Mouse (Mus musculus) small intestine, adult 2 months (tissue): ENCODE measurements around the gene Cd19.

Source experiments
- CTCF ChIP-seq: fragments of 200-500 bp; IDR thresholded peaks from 2 replicates; pipeline ENCODE4 v1.5.1; 2012; ENCODE audit warnings: low read depth, mild to moderate bottlenecking, control low read depth, inconsistent platforms, low read length, moderate library complexity, mixed read lengths; ENCODE audit not compliant: insufficient replicate concordance, insufficient read length; ENCODE audit errors: extremely low read depth
- POLR2A ChIP-seq: fragments of 200-500 bp; IDR thresholded peaks from 2 replicates; pipeline ENCODE4 v1.6.1; 2012; ENCODE audit warnings: low read depth, mild to moderate bottlenecking, control low read depth, inconsistent platforms, low read length, moderate library complexity

DNA sequence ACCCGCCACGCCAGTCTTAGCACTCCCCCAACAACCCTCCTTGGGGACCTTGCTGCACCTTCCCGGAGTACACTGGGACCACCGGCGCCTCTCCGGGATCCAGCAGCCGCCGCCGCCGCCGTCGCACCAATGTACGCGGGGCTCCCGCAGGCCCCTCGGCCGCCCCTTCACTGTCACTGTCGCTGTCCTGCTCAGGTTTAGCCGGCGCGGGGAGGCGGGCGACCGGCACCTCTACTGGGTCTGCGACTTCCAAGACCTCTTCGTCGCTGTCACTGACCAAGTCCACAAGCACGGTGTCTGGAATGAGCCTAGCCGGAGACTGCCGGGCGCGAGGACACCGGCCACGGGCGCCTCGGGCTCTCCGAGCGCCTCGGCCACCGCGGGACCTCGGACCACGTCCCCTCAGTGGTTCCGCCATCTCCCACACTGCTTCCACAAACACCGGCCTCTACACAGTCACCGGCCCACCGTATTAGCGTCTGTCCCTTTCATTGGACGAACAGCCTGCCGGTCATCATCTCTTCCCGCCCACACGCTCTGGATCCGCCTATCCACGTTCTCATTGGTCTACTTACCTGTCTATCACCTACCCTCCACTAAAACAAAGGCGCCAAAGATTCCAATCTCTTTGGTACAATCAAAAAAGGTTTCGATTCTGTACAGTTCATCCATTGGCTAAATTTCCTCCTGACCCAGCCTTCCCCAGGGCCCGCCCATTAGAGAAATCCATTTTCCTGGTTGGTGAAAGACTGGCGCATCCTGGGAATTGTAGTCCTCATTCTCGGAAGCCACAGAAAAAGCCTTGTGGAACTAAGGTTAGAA, 18.2 kb downstream of the Cd19 start, which contains the start of gene Nfatc2ip:
- TF ChIP-seq POLR2A (peak; percentile 82), CTCF (no peak)
